Mouse (Mus musculus) C2C12 (cell line): ENCODE measurements at regions not wholly inside any gene's neighbourhood (a gene's known extent, or its start where the extent isn't known, plus 50 kb on each side); places are given as distances from the start of the nearest gene placed in this dataset.

Source experiments
- CEBPB ChIP-seq: IDR thresholded peaks from one replicate; pipeline ENCODE4 v1.6.1; 2011; ENCODE audit warnings: low read depth, mild to moderate bottlenecking, control low read depth, moderate library complexity
- CTCF ChIP-seq: IDR thresholded peaks from one replicate; pipeline ENCODE4 v1.5.1; 2011; ENCODE audit not compliant: control insufficient read depth, insufficient read depth, insufficient read length
- FOSL1 ChIP-seq: IDR thresholded peaks from one replicate; pipeline ENCODE4 v1.8.0; 2011; ENCODE audit warnings: mild to moderate bottlenecking, low read length; ENCODE audit not compliant: poor library complexity, insufficient read depth, severe bottlenecking
- MYOD1 ChIP-seq: IDR thresholded peaks from one replicate; pipeline ENCODE4 v1.6.1; 2011; ENCODE audit warnings: low read depth; ENCODE audit not compliant: control insufficient read depth, insufficient read length

DNA sequence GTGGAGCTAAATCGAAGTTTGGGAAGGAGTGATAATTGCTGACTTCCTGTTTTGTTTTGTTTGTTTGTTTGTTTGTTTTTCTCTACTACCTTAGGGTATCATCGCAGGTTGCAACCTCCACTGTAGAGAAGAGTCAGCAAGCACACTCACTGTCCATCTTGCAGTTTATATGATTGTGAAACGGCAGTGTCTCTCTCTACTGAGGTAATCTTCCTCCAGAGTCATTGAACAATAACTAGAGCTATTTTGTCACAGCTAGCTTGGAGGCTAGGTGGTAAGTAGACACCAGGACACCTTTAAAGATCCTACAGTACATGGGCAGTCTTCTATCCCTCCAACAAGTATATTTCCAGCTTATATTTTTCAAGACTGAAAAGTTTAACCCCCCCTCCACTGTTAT, 82.0 kb upstream of the Dazl start:
- TF ChIP-seq CEBPB (no peak), CTCF (no peak), MYOD1 (no peak), FOSL1 (no peak)
